Mouse (Mus musculus) WW6 (cell line): ENCODE measurements around the gene Dock1.

Source experiments
- DNase-seq: peaks from one replicate; pipeline ENCODE4 v3.0.0-alpha.2; 2013; ENCODE audit warnings: low read depth, low spot score

Dock1 gene

GRCm38 (mm10) chr7:134822006-134822405 lies 151.6 kb downstream of the Dock1 start:
- no peak for DNase-seq

GRCm38 (mm10) chr7:134823891-134824290 lies 153.4 kb downstream of the Dock1 start:
- DNase-seq, result no peak

GRCm38 (mm10) chr7:134840066-134840465 lies 169.6 kb downstream of the Dock1 start:
- DNase-seq, result no peak

DNA sequence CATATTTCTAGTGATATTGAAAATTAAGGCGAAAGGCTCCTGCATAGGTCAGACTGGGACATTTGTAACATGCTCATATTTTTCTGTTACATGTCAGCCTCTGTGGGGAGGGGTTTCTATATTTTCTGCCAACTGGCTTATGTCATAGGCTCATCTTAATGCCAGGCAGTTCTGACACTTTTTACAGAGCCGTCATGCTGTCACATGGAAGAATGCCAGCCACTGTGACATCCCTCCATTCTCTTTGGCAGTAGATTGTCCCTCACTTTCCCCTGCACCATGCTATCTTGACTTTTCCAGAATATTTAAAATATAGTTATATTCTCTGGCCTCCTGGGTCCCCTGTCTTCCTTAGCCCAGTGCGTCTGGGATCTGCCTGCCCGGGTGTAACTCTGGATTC lies 172.3 kb downstream of the Dock1 start:
- no peak for DNase-seq

- no peak for DNase-seq
These were observed 191.5 kb downstream of the Dock1 start for GRCm38 (mm10) chr7:134862000-134862399.

DNA sequence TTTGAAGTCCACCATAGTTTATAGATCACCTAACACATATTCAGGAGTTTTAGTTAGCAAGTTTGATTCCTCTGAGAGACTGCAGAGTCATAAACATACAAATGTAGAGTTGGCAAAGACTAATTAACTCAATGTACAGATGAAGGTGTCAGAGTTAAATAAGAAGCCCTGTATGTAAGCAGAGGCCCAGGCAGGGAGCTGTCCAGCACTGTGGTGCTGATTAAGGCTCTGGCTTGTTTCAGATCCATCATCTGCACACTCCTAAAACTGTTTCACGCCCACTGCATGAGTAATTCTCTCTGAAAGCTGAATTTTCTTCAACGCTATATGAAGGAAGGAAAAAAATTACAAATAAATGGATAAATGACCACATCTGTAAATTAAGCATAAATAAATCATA lies 193.7 kb downstream of the Dock1 start:
- peak; percentile 13 for DNase-seq

GRCm38 (mm10) chr7:134872511-134872910 lies 202.1 kb downstream of the Dock1 start:
- DNase-seq, result no peak

GRCm38 (mm10) chr7:134872981-134873380 lies 202.5 kb downstream of the Dock1 start:
- DNase-seq, result no peak

DNA sequence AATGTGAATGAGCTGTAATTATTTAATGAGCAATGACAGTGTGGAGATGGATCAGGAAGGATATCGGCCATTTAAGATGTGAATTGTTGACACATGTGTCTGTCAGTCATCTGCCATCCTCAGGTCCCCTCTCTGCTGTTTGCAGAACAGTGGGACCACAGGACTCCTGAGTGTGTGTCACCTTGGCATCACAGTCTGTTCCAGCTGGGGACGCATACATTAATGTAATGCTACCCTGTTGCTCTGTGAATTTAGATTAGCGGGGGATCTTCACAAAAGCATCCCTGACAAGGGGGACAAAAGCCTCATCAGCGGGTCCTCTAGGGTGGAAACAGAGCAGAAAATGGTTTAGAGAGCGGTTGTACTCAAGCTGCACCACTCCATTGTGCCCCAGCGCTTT lies 208.5 kb downstream of the Dock1 start:
- no peak for DNase-seq

DNA sequence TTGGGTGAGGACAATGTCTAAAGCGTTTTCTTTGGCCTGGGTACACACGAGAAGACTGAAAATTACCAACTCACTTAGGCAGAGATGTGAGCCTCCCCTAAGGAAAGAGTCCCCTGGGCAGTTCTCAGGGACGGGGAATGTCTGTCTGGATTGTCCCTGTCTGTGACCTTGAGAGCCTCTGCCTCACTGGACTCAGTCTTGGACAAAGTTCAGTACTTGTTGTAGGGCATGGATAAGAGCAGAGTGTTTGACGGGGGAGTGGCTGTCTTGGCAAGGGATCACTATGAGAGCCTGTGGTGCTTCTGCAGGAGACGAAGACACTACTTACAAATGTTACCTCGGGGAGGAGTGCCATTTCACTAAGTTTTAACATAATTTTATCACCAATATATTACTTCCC lies 210.0 kb downstream of the Dock1 start:
- no peak for DNase-seq

- no peak for DNase-seq
These were observed 213.1 kb downstream of the Dock1 start for GRCm38 (mm10) chr7:134883516-134883915.

DNA sequence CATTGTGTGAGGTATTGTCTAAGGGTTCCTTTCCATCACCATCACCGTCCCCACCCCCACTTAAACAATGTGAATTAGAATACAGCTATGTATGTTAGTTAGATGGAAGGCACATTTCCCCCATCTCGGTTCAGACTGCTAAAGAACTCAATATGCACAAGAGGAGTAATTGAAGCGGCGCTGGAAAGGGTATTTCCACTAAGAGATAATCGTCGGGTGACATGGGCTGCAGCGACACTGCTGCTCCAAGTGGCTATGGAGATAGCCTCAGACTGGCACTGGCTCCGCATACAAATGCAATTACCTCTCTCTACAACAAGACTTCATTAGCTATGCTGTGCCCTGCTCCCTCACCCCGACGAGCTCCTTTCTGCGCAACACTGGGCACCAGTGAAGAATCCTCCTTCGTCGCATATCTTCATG lies 222.0 kb downstream of the Dock1 start:
- no peak for DNase-seq

DNA sequence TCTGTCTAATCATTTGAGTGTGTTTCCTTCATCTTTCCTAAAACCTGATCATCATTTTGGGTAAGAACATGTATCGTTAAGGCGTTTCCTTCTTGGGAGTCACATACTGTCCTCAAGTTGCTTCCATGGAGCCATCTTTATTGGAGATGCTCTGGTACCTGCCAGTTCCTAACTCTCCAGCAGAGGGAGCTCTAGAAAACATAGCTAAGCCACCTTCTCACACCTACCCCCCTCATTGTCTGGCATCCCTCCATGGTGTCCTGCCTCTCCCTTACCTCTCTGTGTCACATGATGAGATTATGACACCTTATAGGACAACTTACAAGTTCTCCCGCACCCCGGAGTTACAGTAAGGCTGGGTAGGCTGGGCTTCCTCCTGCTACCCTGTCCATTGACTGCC lies 222.5 kb downstream of the Dock1 start:
- peak; percentile 16 for DNase-seq

GRCm38 (mm10) chr7:134894604-134895003 lies 224.2 kb downstream of the Dock1 start:
- no peak for DNase-seq

DNA sequence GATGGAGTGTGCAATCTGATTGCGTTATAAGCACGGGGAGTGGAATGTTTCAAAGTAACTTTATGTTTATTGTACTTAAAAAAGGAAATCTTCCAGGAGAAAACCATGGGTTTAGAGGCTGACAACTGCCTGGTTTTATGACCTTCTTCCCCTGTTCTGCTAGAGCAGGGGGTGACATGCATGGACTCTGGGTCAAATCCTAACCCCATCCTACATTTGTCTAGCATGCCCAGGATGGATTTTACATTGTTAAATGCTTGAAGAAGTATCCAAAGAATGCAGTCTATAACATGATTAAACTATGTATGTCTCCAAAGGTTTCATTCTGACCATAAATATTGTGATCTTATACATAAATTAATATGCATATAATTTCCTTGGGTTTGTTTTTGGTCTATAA lies 229.0 kb downstream of the Dock1 start:
- DNase-seq, result no peak

DNA sequence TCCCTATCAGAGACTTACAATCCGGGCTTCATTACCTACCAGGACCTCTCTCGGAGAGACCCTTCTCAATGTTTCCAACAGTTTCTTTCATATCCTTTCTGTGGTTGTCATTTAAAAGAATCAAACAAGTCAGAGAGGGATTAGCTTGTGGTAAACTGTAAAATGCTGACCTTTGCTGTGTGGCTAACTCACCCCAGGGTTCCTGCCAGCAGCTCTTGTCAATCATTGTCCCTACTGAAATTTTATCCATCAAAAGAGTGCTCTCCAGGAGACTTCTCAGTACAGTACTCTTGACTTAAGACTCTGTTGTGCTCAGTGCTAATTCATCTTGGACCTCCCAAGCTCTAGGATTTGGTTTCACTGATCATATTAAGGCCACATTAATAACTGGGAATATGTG lies 231.5 kb downstream of the Dock1 start:
- DNase-seq, result no peak

DNA sequence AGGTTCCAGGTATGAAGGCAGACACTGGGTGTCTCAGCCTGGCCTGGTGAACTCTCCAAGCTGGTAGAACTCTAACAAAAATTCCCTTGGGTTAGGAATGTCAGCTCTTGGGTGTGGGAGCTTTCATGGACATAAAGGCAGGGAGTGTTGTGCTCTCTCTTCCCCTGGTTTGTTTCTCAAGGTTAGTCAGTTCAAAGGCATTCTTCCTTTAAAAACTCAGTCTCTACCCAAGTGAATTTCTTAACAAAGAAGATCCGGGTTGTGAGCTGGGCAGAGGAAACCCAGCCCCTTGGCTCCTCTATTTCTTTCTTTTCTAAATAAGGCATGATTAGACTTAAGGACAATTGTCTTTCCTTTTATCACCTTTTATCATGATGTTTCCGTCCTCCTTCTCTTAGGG lies 261.4 kb downstream of the Dock1 start:
- DNase-seq, result no peak

DNA sequence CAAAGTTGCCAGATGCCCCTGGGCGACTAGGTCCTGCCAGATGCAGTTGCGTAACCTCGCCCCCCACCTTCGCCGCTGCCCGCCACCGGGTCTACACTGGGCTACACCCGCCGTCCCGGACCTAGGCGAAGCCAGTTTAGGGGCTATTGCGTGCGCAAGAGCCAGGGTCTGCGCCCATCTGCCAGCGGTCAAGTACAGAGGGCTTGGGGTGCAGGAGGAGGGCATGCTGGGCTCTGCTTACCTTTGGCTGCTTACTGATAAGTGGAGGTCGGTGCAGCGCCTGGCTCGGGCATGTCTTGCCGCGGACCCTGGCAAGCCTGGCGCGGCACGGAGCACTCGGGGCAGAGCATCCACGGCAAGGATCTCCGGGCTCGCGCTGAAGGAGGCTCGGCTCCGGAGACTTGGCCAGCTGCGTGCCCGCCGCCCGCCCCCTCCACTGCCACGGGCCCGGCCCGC lies 267.0 kb downstream of the Dock1 start:
- no peak for DNase-seq

GRCm38 (mm10) chr7:134937927-134938609 lies 267.6 kb downstream of the Dock1 start, which contains the start of gene Fam196a:
Gene Fam196a (minus strand): TSS chr7:134938430.
- DNase-seq, result no peak

DNA sequence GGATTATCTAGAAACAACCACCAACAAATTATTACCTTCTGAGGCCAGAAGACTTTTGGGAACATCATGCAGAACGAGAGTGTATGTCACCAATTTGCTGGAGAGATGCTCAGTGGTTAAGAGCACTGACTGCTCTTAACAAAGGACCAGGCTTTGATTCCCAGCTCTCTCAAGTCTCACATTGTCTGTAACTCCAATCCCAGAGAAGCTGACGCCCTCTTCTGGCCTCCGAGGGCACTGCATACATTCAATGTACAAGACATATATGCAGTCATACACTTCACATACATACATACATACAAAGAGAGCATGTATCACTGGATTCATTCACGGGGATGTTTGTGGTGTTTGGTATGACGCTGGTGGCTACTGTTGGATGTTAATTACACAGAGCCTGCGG lies 271.4 kb downstream of the Dock1 start:
- no peak for DNase-seq

GRCm38 (mm10) chr7:134943063-134943462 lies 272.6 kb downstream of the Dock1 start:
- no peak for DNase-seq

DNA sequence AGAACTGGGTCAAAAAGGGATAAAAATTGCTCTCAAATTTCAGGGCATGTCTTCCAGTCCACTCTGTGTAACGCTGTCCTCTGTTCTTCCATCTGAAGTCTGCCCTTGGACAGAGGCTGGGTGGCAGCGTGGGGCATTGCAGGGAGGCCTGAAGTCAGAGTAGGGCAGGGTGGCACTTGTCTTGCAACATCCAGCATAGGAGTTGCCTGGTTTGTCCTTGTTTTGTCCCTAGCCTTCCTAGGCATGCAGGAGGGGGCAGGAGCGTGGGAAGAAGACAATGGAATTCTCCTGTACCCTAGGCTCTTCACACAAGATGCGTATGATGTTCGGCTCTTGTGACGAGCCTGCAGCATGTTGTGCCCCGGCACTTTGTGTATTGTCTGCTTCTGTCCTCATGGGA lies 273.2 kb downstream of the Dock1 start:
- no peak for DNase-seq

- no peak for DNase-seq
These were observed 275.7 kb downstream of the Dock1 start for GRCm38 (mm10) chr7:134945925-134946716.
